Mouse (Mus musculus): ENCODE results near the gene Dusp10. TPM values are rescaled to one million over a fixed set of nuclear protein-coding genes. Genes with fewer than 3 reads are reported as not detected.

Gene Dusp10
- polyA plus RNA-seq, 1 experiment from 2014 or later = 5.1 TPM

GRCm38 (mm10) chr1:184032682-184033389 is 19.7 kb downstream of the Dusp10 start:
- ATAC-seq (replicated peaks) = no peak
- Histone ChIP-seq H3K4me3 (peak overlapping the region; percentile 61), H3K36me3 (no peaks in the 10 kb centered on the region), H3K4me2 (replicated peaks) (peak overlapping the region; percentile 74), H3K27ac (replicated peaks) (peak overlapping the region; percentile 91), H3K9me3 (no peaks in the 10 kb centered on the region), H3K27me3 (no peaks in the 10 kb centered on the region), H3K9ac (replicated peaks) (peak overlapping the region; percentile 73), H3K4me1 (peaks cover 30% of the 10 kb centered on the region)
- WGBS = 21% methylated on average over 19 of the region's 19 CpGs

DNA sequence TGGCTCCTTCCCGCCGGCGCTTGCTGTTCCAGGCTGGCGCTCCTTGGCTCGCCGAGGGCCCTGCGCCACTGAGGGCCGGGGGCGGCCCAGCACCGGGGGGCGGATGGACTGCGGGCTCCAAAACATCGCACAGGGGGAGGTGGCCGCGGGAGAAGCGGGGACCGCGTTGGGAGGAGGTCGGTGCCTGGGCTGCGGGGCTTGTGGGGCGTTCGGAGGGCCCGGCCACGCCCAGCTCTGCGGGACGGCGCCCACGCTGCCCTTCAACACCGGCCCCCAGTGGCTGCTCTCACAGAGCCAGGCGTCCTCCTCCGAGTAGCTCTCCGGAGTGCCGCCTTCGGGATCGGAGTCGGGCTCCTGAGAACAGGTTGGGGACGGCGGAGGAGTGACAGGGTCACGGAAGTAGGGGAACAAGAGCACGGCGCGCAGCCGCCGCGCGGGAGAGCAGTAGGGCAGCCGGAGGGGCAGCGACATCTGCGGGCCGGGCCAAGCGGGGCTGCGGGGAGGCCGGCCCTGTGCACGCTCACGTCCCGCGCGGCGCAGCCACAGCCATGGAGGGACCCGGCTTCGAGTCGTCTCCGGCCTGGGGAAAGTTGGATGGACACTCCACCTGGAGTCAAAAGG is 20.4 kb downstream of the Dusp10 start:
- H3K4me1 ChIP-seq = peaks cover 30% of the 10 kb centered on the region
- no peaks in the 10 kb centered on the region for H3K9me3 ChIP-seq
- H3K4me2 ChIP-seq (replicated peaks) = peak overlapping the region; percentile 74
- peak overlapping the region; percentile 61 for H3K4me3 ChIP-seq
- H3K27ac ChIP-seq (replicated peaks) = peak overlapping the region; percentile 91
- H3K27me3 ChIP-seq = no peaks in the 10 kb centered on the region
- under 1% methylated on average over 58 of the region's 63 CpGs for WGBS
- H3K36me3 ChIP-seq = no peaks in the 10 kb centered on the region
- peak overlapping the region; percentile 73 for H3K9ac ChIP-seq (replicated peaks)
- peak; percentile 74 for ATAC-seq (replicated peaks)

- Histone ChIP-seq H3K4me3 (peak within 1 kb of the TSS; percentile 61), H3K4me1 (peaks cover 30% of the 10 kb centered on the region), H3K36me3 (no peaks in the 10 kb centered on the region), H3K27ac (replicated peaks) (peak within 1 kb of the TSS; percentile 91), H3K9ac (replicated peaks) (peak within 1 kb of the TSS; percentile 73), H3K9me3 (no peaks in the 10 kb centered on the region), H3K27me3 (no peaks in the 10 kb centered on the region), H3K4me2 (replicated peaks) (peak within 1 kb of the TSS; percentile 74)
- 0% methylated on average over 38 of the region's 38 CpGs for WGBS
- ATAC-seq (replicated peaks) = peak; percentile 99
Observed at GRCm38 (mm10) chr1:184034011-184034557, 21.0 kb downstream of the Dusp10 start, which contains the start of gene 1700056E22Rik. Gene 1700056E22Rik, minus strand, starts transcription at chr1:184034301.

DNA sequence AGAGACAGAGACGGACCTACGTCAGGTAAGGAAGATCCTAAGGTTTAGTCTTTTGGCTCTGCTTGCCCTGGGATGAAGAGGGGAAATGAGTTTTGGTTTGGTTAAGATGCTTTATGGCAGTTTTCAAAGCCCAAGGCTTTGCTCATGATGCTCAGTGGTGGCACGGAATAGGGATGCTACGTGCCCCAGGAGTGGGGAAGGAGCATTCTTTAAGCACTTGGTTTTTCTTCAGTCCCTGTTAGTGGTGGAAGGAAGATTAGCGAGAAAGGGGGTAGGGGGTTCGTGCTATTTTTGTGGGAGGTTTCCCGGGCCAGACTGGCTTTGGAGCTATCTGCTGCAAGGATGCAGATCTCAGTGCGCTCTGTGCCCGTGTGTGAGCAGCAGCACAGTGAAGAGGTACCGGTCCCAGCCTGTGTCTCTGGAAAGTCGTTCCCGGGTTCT is 21.7 kb downstream of the Dusp10 start:
- H3K4me3 ChIP-seq = peak overlapping the region; percentile 61
- H3K4me1 ChIP-seq = peaks cover 30% of the 10 kb centered on the region
- peak; percentile 2; the same call in 1 of the 2 replicates for ATAC-seq (replicated peaks)
- H3K4me2 ChIP-seq (replicated peaks) = peak overlapping the region; percentile 74
- H3K9ac ChIP-seq (replicated peaks) = peak overlapping the region; percentile 60
- H3K27me3 ChIP-seq = no peaks in the 10 kb centered on the region
- H3K9me3 ChIP-seq = no peaks in the 10 kb centered on the region
- H3K27ac ChIP-seq (replicated peaks) = peak overlapping the region; percentile 66
- H3K36me3 ChIP-seq = no peaks in the 10 kb centered on the region
- WGBS = 0% methylated on average over 12 of the region's 12 CpGs

GRCm38 (mm10) chr1:184035346-184035903 is 22.3 kb downstream of the Dusp10 start:
- no peaks in the 10 kb centered on the region for H3K9me3 ChIP-seq
- no peaks in the 10 kb centered on the region for H3K36me3 ChIP-seq
- WGBS = 1% methylated on average over 12 of the region's 12 CpGs
- ATAC-seq (replicated peaks) = no peak
- no peak overlapping the region for H3K27ac ChIP-seq (replicated peaks)
- no peaks in the 10 kb centered on the region for H3K27me3 ChIP-seq
- H3K9ac ChIP-seq (replicated peaks) = peak overlapping the region; percentile 60
- peaks cover 30% of the 10 kb centered on the region for H3K4me1 ChIP-seq
- H3K4me2 ChIP-seq (replicated peaks) = peak overlapping the region; percentile 74
- peak overlapping the region; percentile 61 for H3K4me3 ChIP-seq

GRCm38 (mm10) chr1:184037802-184038201 is 24.7 kb downstream of the Dusp10 start:
- H3K9ac ChIP-seq (replicated peaks) = no peak overlapping the region
- H3K9me3 ChIP-seq = no peaks in the 10 kb centered on the region
- no peaks in the 10 kb centered on the region for H3K27me3 ChIP-seq
- H3K4me3 ChIP-seq = no peak overlapping the region
- WGBS = 96% methylated on average over 4 of the region's 4 CpGs
- no peaks in the 10 kb centered on the region for H3K36me3 ChIP-seq
- no peak overlapping the region for H3K27ac ChIP-seq (replicated peaks)
- H3K4me2 ChIP-seq (replicated peaks) = no peak overlapping the region
- H3K4me1 ChIP-seq = peaks cover 42% of the 10 kb centered on the region
- no peak for ATAC-seq (replicated peaks)

GRCm38 (mm10) chr1:184039301-184039700 is 26.2 kb downstream of the Dusp10 start:
- Histone ChIP-seq H3K4me1 (peaks cover 38% of the 10 kb centered on the region), H3K27ac (replicated peaks) (no peak overlapping the region), H3K4me3 (no peak overlapping the region), H3K27me3 (no peaks in the 10 kb centered on the region), H3K36me3 (no peaks in the 10 kb centered on the region), H3K4me2 (replicated peaks) (no peak overlapping the region), H3K9me3 (no peaks in the 10 kb centered on the region), H3K9ac (replicated peaks) (no peak overlapping the region)
- WGBS = 87% methylated on average over 10 of the region's 10 CpGs
- no peak for ATAC-seq (replicated peaks)

GRCm38 (mm10) chr1:184040181-184040580 is 27.1 kb downstream of the Dusp10 start:
- no peak overlapping the region for H3K4me2 ChIP-seq (replicated peaks)
- H3K27ac ChIP-seq (replicated peaks) = no peak overlapping the region
- no peaks in the 10 kb centered on the region for H3K9me3 ChIP-seq
- ATAC-seq (replicated peaks) = no peak
- H3K4me3 ChIP-seq = no peak overlapping the region
- no peaks in the 10 kb centered on the region for H3K36me3 ChIP-seq
- no peaks in the 10 kb centered on the region for H3K27me3 ChIP-seq
- H3K4me1 ChIP-seq = peaks cover 34% of the 10 kb centered on the region
- no peak overlapping the region for H3K9ac ChIP-seq (replicated peaks)
- 83% methylated on average over 11 of the region's 11 CpGs for WGBS

DNA sequence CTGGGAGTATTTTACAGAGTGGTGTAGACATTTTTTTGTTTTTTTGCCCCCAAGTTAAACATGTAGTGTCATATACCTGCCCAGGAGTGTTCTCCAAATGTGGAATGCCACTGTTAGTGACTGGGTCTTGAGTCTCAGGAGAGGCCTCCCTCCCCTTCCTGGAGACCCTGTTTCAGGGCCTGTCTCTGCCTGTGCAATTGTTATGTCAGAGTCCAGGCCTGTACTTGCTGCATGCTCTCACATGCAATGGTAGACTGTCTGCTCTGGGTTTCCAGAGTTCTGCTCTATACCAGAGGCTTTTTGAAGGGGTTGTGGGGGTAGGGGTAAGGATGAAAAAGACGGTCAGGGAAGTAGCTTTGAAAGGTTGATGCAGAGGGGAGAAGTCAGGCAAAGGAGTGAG is 27.8 kb downstream of the Dusp10 start:
- Histone ChIP-seq H3K27ac (replicated peaks) (no peak overlapping the region), H3K4me2 (replicated peaks) (no peak overlapping the region), H3K4me3 (no peak overlapping the region), H3K9ac (replicated peaks) (no peak overlapping the region), H3K27me3 (no peaks in the 10 kb centered on the region), H3K36me3 (no peaks in the 10 kb centered on the region), H3K9me3 (no peaks in the 10 kb centered on the region), H3K4me1 (peaks cover 27% of the 10 kb centered on the region)
- no peak for ATAC-seq (replicated peaks)
- WGBS = 69% methylated on average over 1 of the region's 1 CpGs

GRCm38 (mm10) chr1:184041778-184042573 is 28.9 kb downstream of the Dusp10 start:
- no peak for ATAC-seq (replicated peaks)
- H3K4me2 ChIP-seq (replicated peaks) = no peak overlapping the region
- no peaks in the 10 kb centered on the region for H3K9me3 ChIP-seq
- H3K4me1 ChIP-seq = peaks cover 18% of the 10 kb centered on the region
- H3K36me3 ChIP-seq = no peaks in the 10 kb centered on the region
- H3K27ac ChIP-seq (replicated peaks) = no peak overlapping the region
- H3K4me3 ChIP-seq = no peak overlapping the region
- H3K27me3 ChIP-seq = no peaks in the 10 kb centered on the region
- WGBS = 60% methylated on average over 9 of the region's 9 CpGs
- H3K9ac ChIP-seq (replicated peaks) = no peak overlapping the region

GRCm38 (mm10) chr1:184042745-184043144 is 29.6 kb downstream of the Dusp10 start:
- Histone ChIP-seq H3K27ac (replicated peaks) (no peak overlapping the region), H3K4me3 (no peak overlapping the region), H3K36me3 (no peaks in the 10 kb centered on the region), H3K4me1 (peaks cover 18% of the 10 kb centered on the region), H3K27me3 (no peaks in the 10 kb centered on the region), H3K9me3 (no peaks in the 10 kb centered on the region), H3K9ac (replicated peaks) (no peak overlapping the region), H3K4me2 (replicated peaks) (no peak overlapping the region)
- 62% methylated on average over 9 of the region's 9 CpGs for WGBS
- no peak for ATAC-seq (replicated peaks)

Data from forebrain, embryonic 15.5 days (tissue).